Mouse (Mus musculus): ENCODE measurements around the gene Ankzf1. TPM values are rescaled to one million over a fixed set of nuclear protein-coding genes. Genes with fewer than 3 reads are reported as not detected.
"Not testable (repeated sequence)": the region's sequence is repeated elsewhere in the genome, so short reads cannot be mapped to it uniquely, and the experiment has no call there.

The Ankzf1 gene
- polyA plus RNA-seq, 1 experiment from 2014 or later: 27.5 TPM

- H3K4me1 ChIP-seq (replicated peaks): peaks cover 10% of the 10 kb centered on the region
- H3K4me2 ChIP-seq (replicated peaks): no peak overlapping the region
- H3K36me3 ChIP-seq: no peaks in the 10 kb centered on the region
- no peak overlapping the region for H3K4me3 ChIP-seq (replicated peaks)
- 75% methylated on average over 4 of the region's 4 CpGs for WGBS
- no peak overlapping the region for H3K27ac ChIP-seq
- no peaks in the 10 kb centered on the region for H3K9me3 ChIP-seq
- H3K27me3 ChIP-seq: peaks cover 14% of the 10 kb centered on the region; the same call in 1 of the 2 replicates
- H3K9ac ChIP-seq (replicated peaks): no peak overlapping the region
- no peak for ATAC-seq
Measured at GRCm38 (mm10) chr1:75231224-75231623, 39.3 kb downstream of the Ankzf1 start.

- Histone ChIP-seq H3K36me3 (no peaks in the 10 kb centered on the region), H3K27me3 (peaks cover 12% of the 10 kb centered on the region; the same call in 1 of the 2 replicates), H3K27ac (no peak within 1 kb of the TSS), H3K4me3 (replicated peaks) (no peak within 1 kb of the TSS), H3K4me2 (replicated peaks) (no peak within 1 kb of the TSS), H3K4me1 (replicated peaks) (peaks cover 11% of the 10 kb centered on the region), H3K9ac (replicated peaks) (no peak within 1 kb of the TSS), H3K9me3 (no peaks in the 10 kb centered on the region)
- no peak for ATAC-seq
- WGBS: 71% methylated on average over 5 of the region's 5 CpGs
Measured at GRCm38 (mm10) chr1:75231664-75232152, 39.8 kb downstream of the Ankzf1 start, which contains the start of gene A630095N17Rik. Gene A630095N17Rik (minus strand): TSS chr1:75232102.

- WGBS: 65% methylated on average over 4 of the region's 4 CpGs
Measured at GRCm38 (mm10) chr1:75232489-75232888, 40.5 kb downstream of the Ankzf1 start.

GRCm38 (mm10) chr1:75234606-75235005 is 42.7 kb downstream of the Ankzf1 start:
- H3K27me3 ChIP-seq: peaks cover 7% of the 10 kb centered on the region; the same call in 1 of the 2 replicates
- peak overlapping the region; percentile 29 for H3K4me2 ChIP-seq (replicated peaks)
- under 1% methylated on average over 8 of the region's 8 CpGs for WGBS
- peaks cover 5% of the 10 kb centered on the region; the same call in 1 of the 2 replicates for H3K36me3 ChIP-seq
- ATAC-seq: peak; percentile 66
- no peak overlapping the region for H3K27ac ChIP-seq
- H3K4me3 ChIP-seq (replicated peaks): no peak overlapping the region
- no peak overlapping the region for H3K9ac ChIP-seq (replicated peaks)
- H3K9me3 ChIP-seq: no peaks in the 10 kb centered on the region
- H3K4me1 ChIP-seq (replicated peaks): peaks cover 19% of the 10 kb centered on the region

More at GRCm38 (mm10) chr1:75232489-75232888, 40.5 kb downstream of the Ankzf1 start:
- H3K36me3 ChIP-seq; H3K27ac ChIP-seq; H3K4me3 ChIP-seq (replicated peaks); H3K9me3 ChIP-seq; H3K9ac ChIP-seq (replicated peaks); ATAC-seq; H3K4me2 ChIP-seq (replicated peaks): not testable (repeated sequence)
- Histone ChIP-seq H3K4me1 (replicated peaks) (peaks cover 19% of the 10 kb centered on the region), H3K27me3 (peaks cover 12% of the 10 kb centered on the region; the same call in 1 of the 2 replicates)

- Histone ChIP-seq H3K4me3 (replicated peaks) (peak within 1 kb of the TSS; percentile 61), H3K36me3 (peaks cover 19% of the 10 kb centered on the region), H3K27me3 (peaks cover 3% of the 10 kb centered on the region; the same call in 1 of the 2 replicates), H3K9ac (replicated peaks) (peak within 1 kb of the TSS; percentile 87), H3K4me1 (replicated peaks) (peaks cover 19% of the 10 kb centered on the region), H3K27ac (peak within 1 kb of the TSS; percentile 88), H3K9me3 (no peaks in the 10 kb centered on the region), H3K4me2 (replicated peaks) (peak within 1 kb of the TSS; percentile 88)
- ATAC-seq: peak; percentile 85
- WGBS: under 1% methylated on average over 64 of the region's 64 CpGs
Measured at GRCm38 (mm10) chr1:75236117-75237050, 44.4 kb downstream of the Ankzf1 start, which contains the start of gene Dnajb2. Gene Dnajb2 (plus strand): TSS chr1:75236406.

GRCm38 (mm10) chr1:75239591-75239990 is 47.6 kb downstream of the Ankzf1 start:
- no peak overlapping the region for H3K4me3 ChIP-seq (replicated peaks)
- H3K27ac ChIP-seq: no peak overlapping the region
- H3K9me3 ChIP-seq: no peaks in the 10 kb centered on the region
- no peak overlapping the region for H3K9ac ChIP-seq (replicated peaks)
- 87% methylated on average over 10 of the region's 10 CpGs for WGBS
- peaks cover 17% of the 10 kb centered on the region for H3K4me1 ChIP-seq (replicated peaks)
- ATAC-seq: no peak
- no peaks in the 10 kb centered on the region for H3K27me3 ChIP-seq
- H3K4me2 ChIP-seq (replicated peaks): no peak overlapping the region
- H3K36me3 ChIP-seq: peaks cover 37% of the 10 kb centered on the region

GRCm38 (mm10) chr1:75243411-75243810 is 51.5 kb downstream of the Ankzf1 start:
- ATAC-seq: no peak
- no peak overlapping the region for H3K27ac ChIP-seq
- H3K27me3 ChIP-seq: no peaks in the 10 kb centered on the region
- peaks cover 15% of the 10 kb centered on the region for H3K4me1 ChIP-seq (replicated peaks)
- 89% methylated on average over 13 of the region's 14 CpGs for WGBS
- no peak overlapping the region for H3K9ac ChIP-seq (replicated peaks)
- H3K9me3 ChIP-seq: no peaks in the 10 kb centered on the region
- H3K36me3 ChIP-seq: peaks cover 38% of the 10 kb centered on the region
- no peak overlapping the region for H3K4me3 ChIP-seq (replicated peaks)
- H3K4me2 ChIP-seq (replicated peaks): no peak overlapping the region

GRCm38 (mm10) chr1:75244175-75244826 is 52.4 kb downstream of the Ankzf1 start:
- WGBS: 85% methylated on average over 12 of the region's 12 CpGs
- H3K36me3 ChIP-seq: peaks cover 36% of the 10 kb centered on the region
- no peaks in the 10 kb centered on the region for H3K9me3 ChIP-seq
- H3K27me3 ChIP-seq: no peaks in the 10 kb centered on the region
- H3K4me3 ChIP-seq (replicated peaks): no peak overlapping the region
- no peak overlapping the region for H3K27ac ChIP-seq
- no peak overlapping the region for H3K4me2 ChIP-seq (replicated peaks)
- peaks cover 15% of the 10 kb centered on the region for H3K4me1 ChIP-seq (replicated peaks)
- peak overlapping the region; percentile 32; the same call in 1 of the 2 replicates for H3K9ac ChIP-seq (replicated peaks)
- peak; percentile 29; the same call in 1 of the 2 replicates for ATAC-seq

- ATAC-seq: peak; percentile 67
- WGBS: 14% methylated on average over 4 of the region's 4 CpGs
- no peak overlapping the region for H3K4me2 ChIP-seq (replicated peaks)
- no peaks in the 10 kb centered on the region for H3K27me3 ChIP-seq
- H3K4me3 ChIP-seq (replicated peaks): no peak overlapping the region
- H3K4me1 ChIP-seq (replicated peaks): peaks cover 15% of the 10 kb centered on the region
- H3K27ac ChIP-seq: no peak overlapping the region
- no peaks in the 10 kb centered on the region for H3K9me3 ChIP-seq
- H3K36me3 ChIP-seq: peaks cover 31% of the 10 kb centered on the region
- no peak overlapping the region for H3K9ac ChIP-seq (replicated peaks)
Measured at GRCm38 (mm10) chr1:75244836-75245235, 52.9 kb downstream of the Ankzf1 start.

- H3K4me3 ChIP-seq (replicated peaks): no peak overlapping the region
- no peak overlapping the region for H3K4me2 ChIP-seq (replicated peaks)
- H3K36me3 ChIP-seq: peaks cover 17% of the 10 kb centered on the region
- no peak for ATAC-seq
- H3K27me3 ChIP-seq: no peaks in the 10 kb centered on the region
- 0 out of 2 replicates have a peak overlapping the region, but pooled peaks have one; percentile 48 for H3K9ac ChIP-seq (replicated peaks)
- H3K27ac ChIP-seq: no peak overlapping the region
- peaks cover 26% of the 10 kb centered on the region for H3K4me1 ChIP-seq (replicated peaks)
- no peaks in the 10 kb centered on the region for H3K9me3 ChIP-seq
- WGBS: 85% methylated on average over 16 of the region's 16 CpGs
Measured at GRCm38 (mm10) chr1:75247071-75247930, 55.4 kb downstream of the Ankzf1 start.

Measured in midbrain, embryonic 13.5 days (tissue).